Mouse (Mus musculus) frontal cortex, adult 2 months (tissue): ENCODE data around the gene Gm21394. TPM values are rescaled to one million over a fixed set of nuclear protein-coding genes. Genes with fewer than 3 reads are reported as not detected.
"Not testable (repeated sequence)": the region's sequence is repeated elsewhere in the genome, so short reads cannot be mapped to it uniquely, and the experiment has no call there.

Experiments used
- DNase-seq, 2 experiments: peaks; one replicate each; pipeline ENCODE4 v3.0.0; 2022; ENCODE audit warnings: low spot score in 1 of 2; ENCODE audit errors: extremely low spot score in 1 of 2
- polyA plus RNA-seq: library from polyadenylated mRNA; depleted of rRNA; stranded (reverse); fragments of >200 nt; gene quantifications from 2 replicates; pipeline ENCODE4 v1.2.3, GENCODE M21; 2012; rRNA removed

Gene Gm21394
- polyA plus RNA-seq: not detected in 2 replicates

GRCm38 (mm10) chrY:84564807-84565206, at the start of gene Gm21394:
Gene Gm21394, minus strand, starts transcription at chrY:84564907.
- not testable (repeated sequence) for DNase-seq

Other genes with a start within 250 kb of the Gm21394 start
- not detected in 2 replicates for gene Gm21409, start 181.8 kb upstream of the Gm21394 start, polyA plus RNA-seq